Mouse (Mus musculus): ENCODE measurements around the gene Gm20449.
A peak's percentile ranks its signal among the peaks of the same experiment; 100 is the strongest.
"Not testable (repeated sequence)": the region's sequence is repeated elsewhere in the genome, so short reads cannot be mapped to it uniquely, and the experiment has no call there.

Gm20449 gene

DNA sequence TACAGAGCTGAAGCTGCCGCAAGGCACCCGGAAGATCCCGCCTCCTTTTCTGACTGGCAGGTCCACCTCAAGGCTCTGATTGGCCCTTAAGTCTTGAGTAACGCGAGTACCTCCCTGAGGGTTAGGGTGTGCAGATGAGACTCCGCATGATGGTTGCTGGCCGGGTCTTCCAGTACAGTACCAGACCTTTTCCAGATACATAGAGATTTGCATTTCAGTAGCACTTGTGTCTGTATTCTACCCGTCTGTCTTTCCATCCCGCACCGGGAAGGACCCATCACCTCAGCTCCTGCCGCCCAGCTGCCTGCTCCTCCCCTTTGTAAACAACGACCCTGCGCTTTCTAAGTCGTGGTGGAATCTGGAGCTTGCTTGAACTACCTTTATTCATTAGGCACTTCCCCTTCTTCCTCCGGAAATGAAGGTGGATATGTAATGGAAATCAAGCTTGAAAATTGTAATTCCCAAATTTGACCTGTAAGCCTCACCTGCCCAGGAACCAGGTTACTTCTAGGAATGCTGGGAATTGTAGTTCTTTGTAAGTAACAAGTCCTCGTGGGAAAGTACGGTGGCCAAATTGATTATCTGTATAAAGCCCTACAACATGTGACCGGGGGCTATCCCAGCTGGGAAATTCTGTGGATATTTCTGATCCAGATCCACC lies at the start of gene Gm20449, which contains the start of gene AW146154:
TSS of gene Gm20449 (minus strand) at position 29 of the 661 bp plus-strand sequence.
TSS of gene AW146154 (minus strand) at position 502 of the 661 bp plus-strand sequence.
- DNase-seq (ENCODE audit: low read depth), result peak; percentile 93

- DNase-seq (ENCODE audit: low read depth), result no peak
Measured at GRCm38 (mm10) chr7:41512672-41513071, 13.5 kb upstream of the Gm20449 start.

- no peak for DNase-seq (ENCODE audit: low read depth)
Measured at GRCm38 (mm10) chr7:41512207-41512606, 13.0 kb upstream of the Gm20449 start.

DNA sequence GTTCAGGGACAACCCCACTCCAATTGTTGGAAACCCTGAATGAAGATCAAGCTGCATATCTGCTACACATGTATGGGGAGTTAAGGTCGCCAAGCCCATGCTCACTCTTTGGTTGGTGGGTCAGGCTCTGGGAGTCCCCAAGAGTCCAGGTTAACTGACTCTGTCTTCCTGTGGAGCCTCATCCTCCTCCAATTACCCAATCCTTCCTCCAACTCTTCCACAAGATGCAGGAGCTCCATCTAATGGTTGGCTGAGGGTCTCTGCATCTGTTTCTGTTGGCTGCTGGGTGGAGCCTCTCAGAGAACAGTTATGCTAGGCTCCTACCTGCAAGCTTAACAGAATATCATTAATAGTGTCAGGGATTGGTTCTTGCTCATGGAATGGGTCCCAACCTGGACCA lies 3.2 kb upstream of the Gm20449 start:
- DNase-seq (ENCODE audit: low read depth), result peak; percentile 13

DNA sequence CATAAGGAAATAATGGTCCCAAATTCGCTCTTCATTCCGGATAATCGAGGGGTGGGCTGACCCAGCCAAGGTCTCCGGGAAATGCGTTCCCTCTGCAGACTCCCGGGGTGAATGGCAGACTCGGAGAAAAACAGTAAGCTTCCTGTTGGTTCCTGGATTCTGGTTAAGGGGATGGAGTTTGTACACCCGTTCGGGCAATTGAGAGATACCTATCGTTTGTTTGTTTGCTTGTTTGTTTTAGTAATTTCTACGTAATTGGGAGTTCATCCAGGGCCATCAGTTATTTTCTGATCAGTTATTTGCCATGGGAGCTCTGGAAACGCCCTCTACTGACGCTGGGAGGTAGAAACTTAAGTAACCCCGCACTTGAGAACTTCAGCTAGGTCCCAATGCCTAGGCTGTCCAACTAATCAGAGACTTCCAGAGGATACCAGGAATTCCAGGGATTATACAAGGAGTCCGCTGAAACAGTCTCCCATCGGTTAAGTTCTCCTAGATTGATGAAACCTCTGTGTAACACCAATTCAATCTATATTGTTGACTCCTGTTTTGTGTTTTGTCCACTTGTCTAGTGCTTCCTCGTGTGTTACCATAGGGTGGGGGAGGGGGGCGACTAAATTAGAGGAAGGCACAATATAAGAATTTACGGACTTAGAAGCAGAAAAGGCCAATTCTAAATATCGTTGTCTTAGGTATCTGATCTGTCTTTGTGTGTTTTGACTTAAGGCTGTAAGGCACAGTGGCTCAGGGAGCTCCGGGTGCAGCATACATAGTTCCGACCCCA lies 1.1 kb upstream of the Gm20449 start:
- DNase-seq (ENCODE audit: low read depth), result peak; percentile 77

GRCm38 (mm10) chr7:41499018-41499388 lies 214 bp downstream of the Gm20449 start:
- not testable (repeated sequence) for DNase-seq (ENCODE audit: low read depth)

DNA sequence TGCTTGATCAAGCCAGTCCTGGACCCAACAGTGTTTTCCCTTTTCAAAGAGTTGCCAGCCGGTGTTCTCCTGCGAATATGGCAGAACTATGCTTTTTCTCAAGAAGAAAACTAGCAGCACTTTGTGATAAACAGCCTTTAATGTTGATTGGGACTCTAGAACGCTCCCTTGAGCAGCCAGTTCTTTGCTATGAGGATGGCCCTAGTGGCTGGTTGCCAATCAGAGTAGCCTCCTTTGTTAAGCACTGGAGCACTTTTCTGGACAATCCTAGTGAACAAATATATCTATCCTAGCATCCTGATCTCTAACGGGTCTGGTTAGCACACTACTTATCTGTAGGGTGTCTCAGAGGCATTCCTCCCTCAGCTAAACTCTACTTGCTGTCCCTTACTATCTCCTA lies 753 bp downstream of the Gm20449 start:
- DNase-seq (ENCODE audit: low read depth), result peak; percentile 10

- no peak for DNase-seq (ENCODE audit: low read depth)
Measured at GRCm38 (mm10) chr7:41497871-41498270, 1.3 kb downstream of the Gm20449 start.

DNA sequence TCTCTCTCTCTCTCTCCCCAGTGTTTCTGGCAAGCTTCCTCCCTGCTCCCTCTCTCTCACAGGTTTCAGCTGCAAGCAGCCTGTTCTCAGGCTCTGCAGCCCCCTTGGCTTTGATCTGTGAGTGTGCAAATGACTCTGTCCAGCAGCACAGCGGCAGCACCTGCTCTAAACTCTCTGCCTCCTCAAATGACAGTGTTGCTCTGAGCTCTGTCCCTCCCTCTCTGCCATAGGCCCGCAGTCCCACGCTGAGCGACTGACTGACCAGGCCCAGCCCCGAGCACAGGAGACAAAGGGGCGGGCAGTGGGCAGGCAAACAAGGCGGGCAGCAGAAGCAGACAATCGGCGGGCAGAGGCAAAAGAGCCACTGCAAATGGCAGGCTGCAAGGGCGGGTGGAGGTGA lies 47.4 kb downstream of the Gm20449 start:
- no peak for DNase-seq (ENCODE audit: low read depth)

DNA sequence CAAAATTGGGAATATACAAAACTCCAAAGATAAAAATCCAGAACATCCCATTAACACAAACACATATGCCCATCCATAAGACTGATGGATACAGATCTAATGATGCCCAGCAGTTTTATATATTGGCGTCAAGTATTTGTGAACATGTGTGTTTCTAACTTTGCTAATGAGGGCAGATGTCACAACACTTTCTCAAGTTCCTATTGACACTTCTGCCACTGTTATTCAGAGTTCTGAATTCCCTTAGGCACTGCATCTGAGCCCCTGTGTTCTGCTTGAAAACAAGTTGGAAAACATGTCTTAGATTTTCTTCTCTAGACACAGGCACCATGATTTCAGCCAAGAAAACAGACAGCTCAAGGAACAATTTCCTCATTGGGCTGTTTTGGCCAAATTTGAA lies 50.6 kb downstream of the Gm20449 start, which contains the start of gene Vmn2r57:
TSS of gene Vmn2r57 (minus strand) at position 101 of the 400 bp plus-strand sequence.
- not testable (repeated sequence) for DNase-seq (ENCODE audit: low read depth)

DNA sequence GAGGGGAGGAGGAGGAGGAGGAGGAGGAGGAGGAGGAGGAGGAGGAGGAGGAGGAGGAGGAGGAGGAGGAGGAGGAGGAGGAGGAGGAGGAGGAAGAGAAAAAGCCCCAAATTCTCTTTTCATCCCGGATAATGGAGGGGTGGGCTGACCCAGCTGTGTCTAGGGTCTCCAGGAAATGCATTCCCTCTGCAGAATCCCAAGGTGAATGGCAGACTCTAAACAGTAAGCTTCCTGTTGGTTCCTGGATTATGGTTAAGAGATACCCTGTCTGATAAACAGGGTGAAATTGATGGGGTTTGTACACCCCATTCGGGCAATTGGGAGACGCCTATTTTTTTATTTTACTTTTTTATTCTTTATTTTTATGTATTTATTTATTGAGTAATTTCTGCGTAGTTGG lies 105.1 kb downstream of the Gm20449 start:
- DNase-seq (ENCODE audit: low read depth), result no peak

GRCm38 (mm10) chr7:41393048-41393971 lies 105.9 kb downstream of the Gm20449 start, which contains the start of gene AI987944:
Gene AI987944, minus strand, starts transcription at chr7:41393379.
- peak; percentile 96 for DNase-seq (ENCODE audit: low read depth)

Data from induced T-regulatory cell, adult 2 months (primary cell).